Comparison of ENCODE assay signal across 8 mouse cellular contexts in genomic region chr17:23674271-23674952, GRCm38 (mm10). TPM values are rescaled to one million over a fixed set of nuclear protein-coding genes. Genes with fewer than 3 reads are reported as not detected.
DNase-seq lines count a peak whose midpoint lies in the region; ATAC-seq and TF ChIP-seq lines count a peak whose summit lies in the region.

No protein-coding gene starts in this region.

- H3K27me3 ChIP-seq in heart, embryonic 10.5 days (ENCODE audit: insufficient read depth, poor library complexity, severe bottlenecking), result peaks cover 22% of the 10 kb centered on the region
- H3K27me3 ChIP-seq in limb, embryonic 12.5 days, result peaks cover 41% of the 10 kb centered on the region
- peaks cover 38% of the 10 kb centered on the region for H3K27me3 ChIP-seq in neural tube, embryonic 15.5 days (replicated peaks)

- TF ChIP-seq CTCF in left cerebral cortex, adult 2 months (IDR thresholded peaks at IDR 0.05), result no peak

- ATAC-seq in limb, embryonic 12.5 days (ENCODE audit: insufficient number of reproducible peaks, insufficient read depth, low FRiP score, low TSS enrichment, low read depth), result 0 out of 2 replicates have a peak, but pooled peaks have one; percentile 0
- peak; percentile 4 for ATAC-seq in neural tube, embryonic 15.5 days (ENCODE audit: low FRiP score)

- intact Hi-C loops in left cerebral cortex, adult 2 months (cut with DNase I), result loop anchor here (5.0 kb wide), 1 partner anchor 122 kb away; no protein-coding TSS in a partner anchor
- intact Hi-C loops in left cerebral cortex, postnatal 4 days (cut with DNase I), result no loop called here

- peaks cover 41% of the 10 kb centered on the region for H3K4me1 ChIP-seq in heart, embryonic 10.5 days
- H3K4me1 ChIP-seq in limb, embryonic 12.5 days (replicated peaks), result peaks cover 40% of the 10 kb centered on the region
- H3K4me1 ChIP-seq in neural tube, embryonic 15.5 days, result peaks cover 53% of the 10 kb centered on the region

- H3K27ac ChIP-seq in left cerebral cortex, adult 2 months, result peak overlapping the region; percentile 99
- H3K27ac ChIP-seq in heart, embryonic 10.5 days, result peak overlapping the region; percentile 90
- H3K27ac ChIP-seq in limb, embryonic 12.5 days, result peak overlapping the region; percentile 50; the same call in 1 of the 2 replicates
- H3K27ac ChIP-seq in neural tube, embryonic 15.5 days (replicated peaks), result peak overlapping the region; percentile 93; the same call in 1 of the 2 replicates

- no peaks in the 10 kb centered on the region for H3K9me3 ChIP-seq in heart, embryonic 10.5 days
- H3K9me3 ChIP-seq in limb, embryonic 12.5 days, result no peaks in the 10 kb centered on the region
- H3K9me3 ChIP-seq in neural tube, embryonic 15.5 days (replicated peaks), result no peaks in the 10 kb centered on the region

- 22% methylated on average over 9 of the region's 9 CpGs for WGBS in heart, embryonic 10.5 days
- WGBS in limb, embryonic 12.5 days, result 31% methylated on average over 9 of the region's 9 CpGs
- 49% methylated on average over 9 of the region's 9 CpGs for whole genome bisulfite sequencing in neural tube, embryonic 15.5 days

- peaks cover 21% of the 10 kb centered on the region for H3K36me3 ChIP-seq in heart, embryonic 10.5 days
- H3K36me3 ChIP-seq in limb, embryonic 12.5 days, result peaks cover 14% of the 10 kb centered on the region
- peaks cover 8% of the 10 kb centered on the region for H3K36me3 ChIP-seq in neural tube, embryonic 15.5 days

- H3K9ac ChIP-seq in limb, embryonic 12.5 days (replicated peaks), result peak overlapping the region; percentile 58
- H3K9ac ChIP-seq in neural tube, embryonic 15.5 days (replicated peaks), result peak overlapping the region; percentile 73

- peak overlapping the region; percentile 75 for H3K4me3 ChIP-seq in left cerebral cortex, adult 2 months
- peak overlapping the region; percentile 72 for H3K4me3 ChIP-seq in heart, embryonic 10.5 days
- peak overlapping the region; percentile 59 for H3K4me3 ChIP-seq in limb, embryonic 12.5 days (replicated peaks)
- H3K4me3 ChIP-seq in neural tube, embryonic 15.5 days (replicated peaks), result peak overlapping the region; percentile 69

- H3K4me2 ChIP-seq in limb, embryonic 12.5 days, result peak overlapping the region; percentile 74
- peak overlapping the region; percentile 95 for H3K4me2 ChIP-seq in neural tube, embryonic 15.5 days

- DNase-seq in left cerebral cortex, adult 2 months (ENCODE audit: extremely low spot score in 1 of 2, low spot score in 2 of 2), result no peak
- no peak for DNase-seq in left cerebral cortex, postnatal 4 days
- DNase-seq in cerebellum, adult 18-20 months, result peak; percentile 56
- DNase-seq in heart, embryonic 10.5 days (ENCODE audit: low spot score), result no peak
- DNase-seq in testis, postnatal 10 days (ENCODE audit: low spot score), result no peak
- DNase-seq in c-Kit-positive CD71-positive TER-119-positive erythroid progenitor cells, embryonic 14.5 days (ENCODE audit: low spot score), result no peak

RNA-seq across cellular contexts. Expression of gene Thoc6, which starts 0.7 kb away (rescaled TPM):
- 1 to 10 TPM; 5.5 to 7.2 TPM for total RNA-seq in left cerebral cortex, adult 2 months (2021)
- 10 to 100 TPM; 14.3 to 16.2 TPM for total RNA-seq in left cerebral cortex, postnatal 4 days (2021)
- 60.1 and 63.7 TPM in 2 replicates for polyA plus RNA-seq in heart, embryonic 10.5 days (2016; fragmentation: Nextera tagmentation; extraction: Ambion mirVana)
- polyA plus RNA-seq in limb, embryonic 12.5 days (2016; fragmentation: Nextera tagmentation; extraction: Ambion mirVana), result 55.1 and 56.3 TPM in 2 replicates
- 44.1 and 45.1 TPM in 2 replicates for polyA plus RNA-seq in neural tube, embryonic 15.5 days (2015; fragmentation: Nextera tagmentation; extraction: Ambion mirVana)

RNA-seq across cellular contexts. Expression of gene Hcfc1r1, which starts 1.0 kb away (rescaled TPM):
- 100 to 1,000 TPM; 127 to 129 TPM for total RNA-seq in left cerebral cortex, adult 2 months (2021)
- 100 to 1,000 TPM; 119 to 126 TPM for total RNA-seq in left cerebral cortex, postnatal 4 days (2021)
- polyA plus RNA-seq in heart, embryonic 10.5 days (2016; fragmentation: Nextera tagmentation; extraction: Ambion mirVana), result 152 and 305 TPM in 2 replicates
- 48.6 and 51.7 TPM in 2 replicates for polyA plus RNA-seq in limb, embryonic 12.5 days (2016; fragmentation: Nextera tagmentation; extraction: Ambion mirVana)
- 129 and 149 TPM in 2 replicates for polyA plus RNA-seq in neural tube, embryonic 15.5 days (2015; fragmentation: Nextera tagmentation; extraction: Ambion mirVana)

RNA-seq across cellular contexts. Expression of gene Tnfrsf12a, which starts 2.9 kb away (rescaled TPM):
- total RNA-seq in left cerebral cortex, adult 2 months (2021), result 10 to 100 TPM; 10.3 to 14.3 TPM
- total RNA-seq in left cerebral cortex, postnatal 4 days (2021), result 1 to 10 TPM; 1.3 to 1.9 TPM
- polyA plus RNA-seq in heart, embryonic 10.5 days (2016; fragmentation: Nextera tagmentation; extraction: Ambion mirVana), result 35.4 and 72.4 TPM in 2 replicates
- polyA plus RNA-seq in limb, embryonic 12.5 days (2016; fragmentation: Nextera tagmentation; extraction: Ambion mirVana), result 5.7 and 7.6 TPM in 2 replicates
- 9.1 and 9.5 TPM in 2 replicates for polyA plus RNA-seq in neural tube, embryonic 15.5 days (2015; fragmentation: Nextera tagmentation; extraction: Ambion mirVana)

RNA-seq across cellular contexts. Expression of gene Cldn6, which starts 4.6 kb away (rescaled TPM):
- not detected for total RNA-seq in left cerebral cortex, adult 2 months (2021)
- under 1 TPM in 1 of 2 experiments, not detected in 1; 0.24 TPM for total RNA-seq in left cerebral cortex, postnatal 4 days (2021)
- 7.0 and 33.4 TPM in 2 replicates for polyA plus RNA-seq in heart, embryonic 10.5 days (2016; fragmentation: Nextera tagmentation; extraction: Ambion mirVana)
- polyA plus RNA-seq in limb, embryonic 12.5 days (2016; fragmentation: Nextera tagmentation; extraction: Ambion mirVana), result 19.9 and 22.7 TPM in 2 replicates
- 0.14 and 8.5 TPM in 2 replicates for polyA plus RNA-seq in neural tube, embryonic 15.5 days (2015; fragmentation: Nextera tagmentation; extraction: Ambion mirVana)

RNA-seq across cellular contexts. Expression of gene Cldn9, which starts 9.4 kb away (rescaled TPM):
- total RNA-seq in left cerebral cortex, adult 2 months (2021), result under 1 TPM in 1 of 2 experiments, not detected in 1; 0.23 TPM
- total RNA-seq in left cerebral cortex, postnatal 4 days (2021), result under 1 TPM in 1 of 2 experiments, not detected in 1; 0.32 TPM
- polyA plus RNA-seq in heart, embryonic 10.5 days (2016; fragmentation: Nextera tagmentation; extraction: Ambion mirVana), result 0.76 and 2.4 TPM in 2 replicates
- 5.6 and 6.4 TPM in 2 replicates for polyA plus RNA-seq in limb, embryonic 12.5 days (2016; fragmentation: Nextera tagmentation; extraction: Ambion mirVana)
- 1.1 TPM in 2 replicates for polyA plus RNA-seq in neural tube, embryonic 15.5 days (2015; fragmentation: Nextera tagmentation; extraction: Ambion mirVana)

Comparison
In these comparisons a context has a peak if more than half of its experiments do, and no peak if none do; other contexts are left out.
1. DNase-seq: peak in cerebellum, adult 18-20 months (2 of 2); none in left cerebral cortex, adult 2 months (0 of 2), left cerebral cortex, postnatal 4 days (single experiment), heart, embryonic 10.5 days (single experiment), testis, postnatal 10 days (single experiment) and c-Kit-positive CD71-positive TER-119-positive erythroid progenitor cells, embryonic 14.5 days (single experiment).
2. Peak in every context shown above with its lines, with median percentiles within 50 percentile points of each other: H3K27ac ChIP-seq and H3K4me3 ChIP-seq.